Mouse (Mus musculus): ENCODE data around the gene Pou4f1.

DNA sequence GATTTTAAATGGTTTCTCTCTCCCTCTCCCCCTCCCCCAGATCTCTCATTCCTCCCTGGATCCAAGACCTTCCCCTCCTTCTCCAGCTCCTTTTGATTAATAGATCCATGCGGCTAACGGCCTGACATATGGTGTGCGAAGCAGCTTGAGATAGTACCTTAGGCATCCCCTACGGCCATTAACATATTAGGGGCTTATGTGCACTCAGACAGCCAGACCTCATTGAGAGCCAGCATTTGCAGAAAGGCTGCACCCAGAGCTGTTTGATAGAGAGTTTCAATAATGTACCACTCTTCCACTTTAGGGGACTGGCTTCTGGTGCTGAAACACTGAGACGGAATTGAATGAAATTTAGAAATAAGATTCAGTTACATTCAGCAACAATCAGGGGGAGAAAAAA lies 10.8 kb downstream of the Pou4f1 start:
- TF ChIP-seq CTCF (IDR thresholded peaks at IDR 0.05; ENCODE audit: extremely low read depth, insufficient read depth, low read length): no peak
- TF ChIP-seq POLR2A (IDR thresholded peaks at IDR 0.05; ENCODE audit: extremely low read depth, insufficient read depth, low read length): no peak
